Mouse (Mus musculus) heart, embryonic 14.5 days (tissue): ENCODE results near the gene Prcc. TPM values are rescaled to one million over a fixed set of nuclear protein-coding genes. Genes with fewer than 3 reads are reported as not detected.

Source experiments
- ATAC-seq: fragments of 200-750 bp; cut with Nextera tagmentation; 2 replicates; pipeline ENCODE4 v1.8.0; 2017; ENCODE audit warnings: low read depth, moderate TSS enrichment; ENCODE audit not compliant: insufficient number of reproducible peaks, insufficient read depth, low FRiP score
- H3K27ac ChIP-seq, 2 experiments: fragments of 200-500 bp in 1 of 2; fragments of 300-500 bp in 1 of 2; sonication (generic) in 1 of 2; replicated peaks in 1 of 2; 2 replicates each; pipeline ENCODE4 v1.5.1; 2012 to 2014; ENCODE audit warnings: low read depth in 2 of 2, low read length in 2 of 2, control low read depth in 1 of 2, mild to moderate bottlenecking in 1 of 2, mixed read lengths in 1 of 2; ENCODE audit not compliant: control insufficient read depth in 1 of 2, insufficient read depth in 1 of 2
- H3K27me3 ChIP-seq: fragments of 300-500 bp; sonication (generic); 2 replicates; pipeline ENCODE4 v1.6.1; 2014; ENCODE audit warnings: mild to moderate bottlenecking, low read length, control low read depth; ENCODE audit not compliant: control insufficient read depth, insufficient read depth
- H3K36me3 ChIP-seq: fragments of 300-500 bp; sonication (generic); 2 replicates; pipeline ENCODE4 v1.6.1; 2014; ENCODE audit warnings: mild to moderate bottlenecking, control low read depth, low read length, mixed read lengths; ENCODE audit not compliant: control insufficient read depth, insufficient read depth
- H3K4me1 ChIP-seq, 2 experiments: fragments of 200-500 bp in 1 of 2; fragments of 300-500 bp in 1 of 2; sonication (generic) in 1 of 2; 2 replicates each; pipeline ENCODE4 v1.6.1; 2012 to 2014; ENCODE audit warnings: low read length in 2 of 2, control low read depth in 1 of 2, mixed read lengths in 1 of 2; ENCODE audit not compliant: control insufficient read depth in 2 of 2, insufficient read depth in 2 of 2
- H3K4me2 ChIP-seq: fragments of 300-500 bp; sonication (generic); 2 replicates; pipeline ENCODE4 v1.6.1; 2014; ENCODE audit warnings: mild to moderate bottlenecking, low read length
- H3K4me3 ChIP-seq, 2 experiments: fragments of 200-500 bp in 1 of 2; fragments of 300-500 bp in 1 of 2; sonication (generic) in 1 of 2; 2 replicates each; pipeline ENCODE4 v1.5.1; 2012 to 2014; ENCODE audit warnings: low read length in 2 of 2, mild to moderate bottlenecking in 2 of 2, control low read depth in 1 of 2, low read depth in 1 of 2, moderate library complexity in 1 of 2; ENCODE audit not compliant: control insufficient read depth in 1 of 2, insufficient read depth in 1 of 2
- H3K9ac ChIP-seq: fragments of 300-500 bp; sonication (generic); 2 replicates; pipeline ENCODE4 v1.6.1; 2014; ENCODE audit warnings: mild to moderate bottlenecking, low read length
- H3K9me3 ChIP-seq: fragments of 300-500 bp; sonication (generic); 2 replicates; pipeline ENCODE4 v1.6.1; 2016; ENCODE audit warnings: low read length, control low read depth; ENCODE audit not compliant: control insufficient read depth
- WGBS: fragments of 180-500 bp; shearing (Covaris S2); extraction: QIAGEN DNeasy Blood & Tissue Kit; methylation state at CpG from one replicate; pipeline ENCODE4 v1.1.7; 2014; 5-methylcytosine and 5-hydroxymethylcytosine counted together
- polyA plus RNA-seq: library from polyadenylated mRNA; unstranded; fragments of >200 nt; fragmentation: Nextera tagmentation; extraction: Ambion mirVana; gene quantifications from 2 replicates; pipeline ENCODE4 v1.2.1, GENCODE M21; 2014

Gene Prcc
- polyA plus RNA-seq = 10.1 and 11.7 TPM in 2 replicates

DNA sequence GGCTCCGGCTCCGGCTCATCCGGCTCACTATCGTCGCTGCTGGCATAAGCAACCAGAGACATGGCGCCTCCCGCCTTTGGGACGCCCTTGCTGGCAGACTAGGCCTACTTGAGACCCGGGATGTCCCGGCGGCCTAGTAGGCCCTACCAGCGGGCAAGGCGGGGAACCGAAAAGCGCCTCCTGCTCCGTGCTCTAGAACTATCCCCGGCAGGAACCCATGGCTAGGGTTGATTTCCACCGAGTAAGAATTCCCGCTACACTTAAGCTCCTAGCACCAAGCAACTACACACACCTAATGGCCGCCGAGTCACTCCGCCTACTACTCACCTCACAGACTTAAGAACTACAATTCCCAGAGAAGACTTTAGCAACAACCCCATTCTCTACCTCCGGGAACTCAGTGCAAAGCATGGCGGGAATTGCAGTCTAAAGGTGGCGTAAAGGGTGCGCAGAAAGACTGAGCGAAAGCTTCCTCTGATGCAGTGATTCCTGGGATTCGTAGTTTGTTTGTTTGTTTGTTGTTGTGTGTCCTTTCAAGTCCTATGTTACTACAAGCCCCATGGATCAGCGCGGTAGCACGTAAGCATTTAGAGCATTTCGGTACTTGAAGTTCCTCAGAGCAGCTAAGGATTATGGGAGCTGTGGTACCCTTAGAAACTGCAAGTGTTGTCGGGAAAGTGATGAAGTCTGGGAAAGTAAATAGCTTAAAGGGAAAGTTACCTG lies at the start of gene Prcc:
Gene Prcc (minus strand): TSS at position 328 of the 723 bp plus-strand sequence.
- WGBS = under 1% methylated on average over 33 of the region's 33 CpGs
- peak within 1 kb of the TSS; percentile 88 for H3K4me2 ChIP-seq
- H3K27ac ChIP-seq = peak within 1 kb of the TSS; percentile 92 to 94
- peaks cover 2 to 12% of the 10 kb centered on the region in 2 experiments; a peak in 3 of 4 replicates for H3K4me1 ChIP-seq
- ATAC-seq = peak; percentile 96
- peak within 1 kb of the TSS; percentile 90 for H3K9ac ChIP-seq
- H3K4me3 ChIP-seq = peak within 1 kb of the TSS; percentile 84 to 93
- H3K27me3 ChIP-seq = no peaks in the 10 kb centered on the region
- H3K9me3 ChIP-seq = peaks cover 8% of the 10 kb centered on the region; the same call in 1 of the 2 replicates
- H3K36me3 ChIP-seq = peaks cover 6% of the 10 kb centered on the region

DNA sequence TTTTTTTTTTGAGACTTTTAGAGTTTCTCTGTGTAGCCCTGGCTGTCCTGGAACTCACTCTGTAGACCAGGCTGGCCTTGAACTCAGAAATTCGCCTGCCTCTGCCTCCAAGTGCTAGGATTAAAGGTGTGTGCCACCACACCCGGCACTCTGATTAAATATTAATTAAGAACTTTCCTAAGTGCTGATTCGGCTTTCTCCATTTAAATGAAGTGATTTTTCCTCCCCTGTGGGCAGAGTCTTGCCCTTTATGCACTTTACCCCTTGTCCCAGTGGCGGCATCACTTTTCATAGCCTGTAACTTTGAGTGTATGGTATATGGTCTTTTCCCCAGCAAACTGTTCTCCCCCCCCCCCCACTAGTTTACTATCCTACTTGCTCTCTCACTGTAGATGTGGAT lies 49.8 kb upstream of the Prcc start:
- Histone ChIP-seq H3K27ac (no peak overlapping the region), H3K4me1 (peaks cover 0 to 9% of the 10 kb centered on the region in 2 experiments; a peak in 2 of 4 replicates), H3K4me3 (no peak overlapping the region), H3K9me3 (no peaks in the 10 kb centered on the region), H3K36me3 (peaks cover 84% of the 10 kb centered on the region), H3K9ac (no peak overlapping the region), H3K27me3 (no peaks in the 10 kb centered on the region), H3K4me2 (no peak overlapping the region)
- no peak for ATAC-seq
- 87% methylated on average over 4 of the region's 4 CpGs for WGBS

- Histone ChIP-seq H3K27ac (no peak overlapping the region), H3K4me1 (peaks cover 0 to 9% of the 10 kb centered on the region in 2 experiments; a peak in 2 of 4 replicates), H3K27me3 (no peaks in the 10 kb centered on the region), H3K4me3 (no peak overlapping the region), H3K36me3 (peaks cover 76% of the 10 kb centered on the region), H3K9me3 (no peaks in the 10 kb centered on the region), H3K4me2 (no peak overlapping the region), H3K9ac (no peak overlapping the region)
- no peak for ATAC-seq
- WGBS = 53% methylated on average over 4 of the region's 4 CpGs
Observed at GRCm38 (mm10) chr3:87934501-87934900, 49.1 kb upstream of the Prcc start.

DNA sequence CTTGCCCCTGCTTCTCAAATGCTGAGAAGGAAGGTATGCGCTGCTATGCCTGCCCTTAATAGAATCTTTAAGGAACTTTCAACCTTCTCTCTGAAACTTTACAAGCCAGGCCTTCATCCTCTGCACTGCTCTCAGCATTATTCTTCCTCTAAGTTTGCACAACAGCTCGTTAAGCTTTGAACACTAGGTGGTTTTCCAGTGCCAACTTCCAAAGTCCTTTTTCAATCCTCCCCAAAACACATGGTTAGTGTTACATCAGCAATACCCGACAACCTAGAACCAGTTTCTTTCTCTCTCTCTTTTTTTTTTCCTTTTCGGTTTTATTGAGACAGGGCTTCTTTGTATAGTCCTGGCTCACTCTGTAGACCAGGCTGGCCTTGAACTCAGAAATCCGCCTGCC lies 48.6 kb upstream of the Prcc start:
- Histone ChIP-seq H3K27ac (no peak overlapping the region), H3K9ac (no peak overlapping the region), H3K36me3 (peaks cover 72% of the 10 kb centered on the region), H3K4me2 (no peak overlapping the region), H3K4me3 (no peak overlapping the region), H3K4me1 (peaks cover 3 to 14% of the 10 kb centered on the region in 2 experiments; a peak in 3 of 4 replicates), H3K27me3 (no peaks in the 10 kb centered on the region), H3K9me3 (no peaks in the 10 kb centered on the region)
- whole genome bisulfite sequencing = 85% methylated on average over 5 of the region's 5 CpGs
- ATAC-seq = no peak

DNA sequence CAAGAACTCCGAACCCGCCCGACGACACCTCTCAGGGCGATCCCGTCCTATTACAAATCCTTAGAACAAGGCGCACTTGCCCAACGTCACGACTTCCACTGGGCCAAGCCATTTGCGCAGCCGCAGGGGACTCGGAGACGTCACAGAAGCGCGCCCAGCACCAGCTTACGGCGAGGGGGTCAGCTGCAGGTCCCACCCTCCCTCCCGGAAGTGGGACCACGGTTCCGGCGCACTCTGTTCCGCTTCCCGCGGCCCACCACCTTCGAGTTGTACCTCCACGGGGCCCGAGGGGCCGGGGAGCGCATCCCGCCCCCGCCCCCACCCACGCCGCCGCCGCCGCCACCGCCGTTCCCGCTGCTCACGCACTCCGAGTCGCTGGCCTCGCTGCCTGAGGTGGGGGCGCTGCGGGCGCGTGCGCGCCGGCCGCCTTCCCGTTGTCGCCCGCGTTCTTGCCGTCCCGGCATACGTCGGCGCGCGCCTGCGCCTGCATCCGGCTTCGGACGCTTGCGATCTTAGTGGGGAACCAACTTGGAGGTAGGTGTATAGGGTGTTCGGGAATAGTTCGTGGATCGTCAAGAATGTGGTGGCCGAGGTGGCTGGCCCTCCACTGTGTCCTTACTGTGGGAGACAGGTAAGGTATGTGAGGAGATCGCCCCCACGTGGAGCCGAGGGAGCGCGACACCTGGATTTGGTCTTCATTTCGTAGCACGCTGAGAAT lies 44.8 kb upstream of the Prcc start, which contains the start of the genes Isg20l2 and Rrnad1:
Gene Isg20l2 (plus strand): TSS at position 237 of the 718 bp plus-strand sequence.
Gene Rrnad1 (minus strand): TSS at position 640 of the 718 bp plus-strand sequence.
- Histone ChIP-seq H3K4me3 (peak within 1 kb of the TSS; percentile 82 to 97), H3K4me2 (peak within 1 kb of the TSS; percentile 87), H3K9me3 (no peaks in the 10 kb centered on the region), H3K9ac (peak within 1 kb of the TSS; percentile 96), H3K4me1 (peaks cover 3 to 13% of the 10 kb centered on the region in 2 experiments; a peak in 3 of 4 replicates), H3K36me3 (peaks cover 63% of the 10 kb centered on the region), H3K27me3 (no peaks in the 10 kb centered on the region), H3K27ac (peak within 1 kb of the TSS; percentile 72 to 90)
- under 1% methylated on average over 63 of the region's 78 CpGs for WGBS
- peak; percentile 97 for ATAC-seq

- H3K9ac ChIP-seq = peak overlapping the region; percentile 96
- 6% methylated on average over 26 of the region's 26 CpGs for WGBS
- no peaks in the 10 kb centered on the region for H3K9me3 ChIP-seq
- no peaks in the 10 kb centered on the region for H3K27me3 ChIP-seq
- ATAC-seq = 0 out of 2 replicates have a peak, but pooled peaks have one; percentile 14
- peaks cover 3 to 13% of the 10 kb centered on the region in 2 experiments; a peak in 3 of 4 replicates for H3K4me1 ChIP-seq
- H3K36me3 ChIP-seq = peaks cover 63% of the 10 kb centered on the region
- H3K4me3 ChIP-seq = peak overlapping the region; percentile 82 to 97
- peak overlapping the region; percentile 72 to 85 for H3K27ac ChIP-seq
- H3K4me2 ChIP-seq = peak overlapping the region; percentile 78
Observed at GRCm38 (mm10) chr3:87929341-87930077, 44.1 kb upstream of the Prcc start.

GRCm38 (mm10) chr3:87927452-87927851 lies 42.0 kb upstream of the Prcc start:
- no peaks in the 10 kb centered on the region for H3K27me3 ChIP-seq

More at GRCm38 (mm10) chr3:87927452-87927851, 42.0 kb upstream of the Prcc start:
- no peak overlapping the region for H3K4me3 ChIP-seq
- no peak for ATAC-seq
- H3K9me3 ChIP-seq = no peaks in the 10 kb centered on the region
- H3K9ac ChIP-seq = no peak overlapping the region
- no peak overlapping the region for H3K4me2 ChIP-seq
- no peak overlapping the region for H3K27ac ChIP-seq
- peaks cover 64% of the 10 kb centered on the region for H3K36me3 ChIP-seq
- peaks cover 3 to 13% of the 10 kb centered on the region in 2 experiments; a peak in 3 of 4 replicates for H3K4me1 ChIP-seq
- WGBS = 89% methylated on average over 5 of the region's 5 CpGs
